Mouse (Mus musculus) stomach, embryonic 16.5 days (tissue): ENCODE results near the gene Tnni1. TPM values are rescaled to one million over a fixed set of nuclear protein-coding genes. Genes with fewer than 3 reads are reported as not detected.
A peak's percentile ranks its signal among the peaks of the same experiment; 100 is the strongest.

Source experiments
- ATAC-seq: fragments of 200-750 bp; cut with Nextera tagmentation; 2 replicates; pipeline ENCODE4 v1.8.0; 2017; ENCODE audit warnings: moderate number of reproducible peaks, moderate TSS enrichment; ENCODE audit not compliant: insufficient read depth, low FRiP score
- H3K27ac ChIP-seq: fragments of 300-500 bp; sonication (generic); 2 replicates; pipeline ENCODE4 v1.5.1; 2014; ENCODE audit warnings: low read length
- H3K27me3 ChIP-seq: fragments of 300-500 bp; sonication (generic); 2 replicates; pipeline ENCODE4 v1.6.1; 2014; ENCODE audit warnings: low read length, control low read depth, mixed read lengths; ENCODE audit not compliant: control insufficient read depth, insufficient read depth
- H3K36me3 ChIP-seq: fragments of 300-500 bp; sonication (generic); 2 replicates; pipeline ENCODE4 v1.6.1; 2014; ENCODE audit warnings: low read length; ENCODE audit not compliant: control insufficient read depth, insufficient read depth
- H3K4me1 ChIP-seq: fragments of 300-500 bp; sonication (generic); 2 replicates; pipeline ENCODE4 v1.6.1; 2014; ENCODE audit warnings: low read length, control low read depth, mixed read lengths; ENCODE audit not compliant: control insufficient read depth, insufficient read depth
- H3K4me2 ChIP-seq: fragments of 300-500 bp; sonication (generic); 2 replicates; pipeline ENCODE4 v1.6.1; 2014; ENCODE audit warnings: low read depth, low read length, mixed read lengths
- H3K4me3 ChIP-seq: fragments of 300-500 bp; sonication (generic); replicated peaks from 2 replicates; pipeline ENCODE4 v1.5.1; 2014; ENCODE audit warnings: mild to moderate bottlenecking, low read length
- H3K9ac ChIP-seq: fragments of 300-500 bp; sonication (generic); 2 replicates; pipeline ENCODE4 v1.6.1; 2014; ENCODE audit warnings: low read length
- H3K9me3 ChIP-seq: fragments of 300-500 bp; sonication (generic); replicated peaks from 2 replicates; pipeline ENCODE4 v1.6.1; 2016; ENCODE audit warnings: low read length, control low read depth; ENCODE audit not compliant: control insufficient read depth
- WGBS: fragments of 180-500 bp; shearing (Covaris S2); extraction: QIAGEN DNeasy Blood & Tissue Kit; methylation state at CpG from one replicate; pipeline ENCODE4 v1.1.7; 2014; 5-methylcytosine and 5-hydroxymethylcytosine counted together
- polyA plus RNA-seq: library from polyadenylated mRNA; unstranded; fragments of >200 nt; fragmentation: Nextera tagmentation; extraction: Ambion mirVana; gene quantifications from 2 replicates; pipeline ENCODE4 v1.2.1, GENCODE M21; 2015

The Tnni1 gene
- polyA plus RNA-seq, 1 experiment from 2014 or later, result 84.9 TPM

- H3K9ac ChIP-seq, result no peak overlapping the region
- peak overlapping the region; percentile 58 for H3K27ac ChIP-seq
- peaks cover 25% of the 10 kb centered on the region for H3K4me1 ChIP-seq
- no peaks in the 10 kb centered on the region for H3K36me3 ChIP-seq
- no peak overlapping the region for H3K4me3 ChIP-seq
- H3K9me3 ChIP-seq, result no peaks in the 10 kb centered on the region
- 37% methylated on average over 2 of the region's 2 CpGs for WGBS
- H3K27me3 ChIP-seq, result no peaks in the 10 kb centered on the region
- no peak overlapping the region for H3K4me2 ChIP-seq
- ATAC-seq, result no peak
Measured at GRCm38 (mm10) chr1:135764206-135764528, 15.1 kb upstream of the Tnni1 start.

- Histone ChIP-seq H3K9ac (peak within 1 kb of the TSS; percentile 94), H3K27ac (peak within 1 kb of the TSS; percentile 93), H3K4me1 (peaks cover 34% of the 10 kb centered on the region), H3K4me2 (peak within 1 kb of the TSS; percentile 75), H3K9me3 (no peaks in the 10 kb centered on the region), H3K4me3 (peak within 1 kb of the TSS; percentile 70), H3K36me3 (no peaks in the 10 kb centered on the region), H3K27me3 (no peaks in the 10 kb centered on the region)
- WGBS, result under 1% methylated on average over 88 of the region's 90 CpGs
- ATAC-seq, result peak; percentile 94
Measured at GRCm38 (mm10) chr1:135765645-135766591, 13.3 kb upstream of the Tnni1 start, which contains the start of gene Phlda3. Gene Phlda3, plus strand, starts transcription at chr1:135766119.

GRCm38 (mm10) chr1:135766592-135767306 lies 12.5 kb upstream of the Tnni1 start:
- 14% methylated on average over 30 of the region's 30 CpGs for WGBS
- peak; percentile 10; the same call in 1 of the 2 replicates for ATAC-seq
- Histone ChIP-seq H3K9me3 (no peaks in the 10 kb centered on the region), H3K27me3 (no peaks in the 10 kb centered on the region), H3K36me3 (no peaks in the 10 kb centered on the region), H3K4me1 (peaks cover 42% of the 10 kb centered on the region), H3K4me3 (peak overlapping the region; percentile 70), H3K27ac (peak overlapping the region; percentile 93), H3K9ac (peak overlapping the region; percentile 94), H3K4me2 (peak overlapping the region; percentile 75)

GRCm38 (mm10) chr1:135767324-135767890 lies 11.8 kb upstream of the Tnni1 start:
- Histone ChIP-seq H3K9ac (peak overlapping the region; percentile 94), H3K4me1 (peaks cover 46% of the 10 kb centered on the region), H3K36me3 (no peaks in the 10 kb centered on the region), H3K4me2 (peak overlapping the region; percentile 75), H3K9me3 (no peaks in the 10 kb centered on the region), H3K27ac (peak overlapping the region; percentile 93), H3K4me3 (peak overlapping the region; percentile 70), H3K27me3 (no peaks in the 10 kb centered on the region)
- no peak for ATAC-seq
- 65% methylated on average over 4 of the region's 4 CpGs for WGBS

GRCm38 (mm10) chr1:135768400-135768799 lies 10.8 kb upstream of the Tnni1 start:
- Histone ChIP-seq H3K4me1 (peaks cover 47% of the 10 kb centered on the region), H3K27me3 (no peaks in the 10 kb centered on the region), H3K9me3 (no peaks in the 10 kb centered on the region), H3K4me2 (peak overlapping the region; percentile 75), H3K4me3 (peak overlapping the region; percentile 70), H3K9ac (no peak overlapping the region), H3K36me3 (no peaks in the 10 kb centered on the region), H3K27ac (0 out of 2 replicates have a peak overlapping the region, but pooled peaks have one; percentile 4)
- 100% methylated on average over 2 of the region's 2 CpGs for WGBS
- ATAC-seq, result no peak

- Histone ChIP-seq H3K9me3 (no peaks in the 10 kb centered on the region), H3K27me3 (no peaks in the 10 kb centered on the region), H3K36me3 (no peaks in the 10 kb centered on the region), H3K9ac (peak overlapping the region; percentile 51; the same call in 1 of the 2 replicates), H3K4me2 (peak overlapping the region; percentile 30; the same call in 1 of the 2 replicates), H3K4me1 (peaks cover 42% of the 10 kb centered on the region), H3K27ac (peak overlapping the region; percentile 79), H3K4me3 (0 out of 2 replicates have a peak overlapping the region, but pooled peaks have one; percentile 5)
- WGBS, result 76% methylated on average over 7 of the region's 7 CpGs
- ATAC-seq, result no peak
Measured at GRCm38 (mm10) chr1:135770237-135770636, 9.0 kb upstream of the Tnni1 start.

- peak; percentile 64; the same call in 1 of the 2 replicates for ATAC-seq
- H3K27ac ChIP-seq, result peak overlapping the region; percentile 81
Measured at GRCm38 (mm10) chr1:135770896-135771572, 8.2 kb upstream of the Tnni1 start.

GRCm38 (mm10) chr1:135771573-135771970 lies 7.7 kb upstream of the Tnni1 start:
- Histone ChIP-seq H3K27me3 (no peaks in the 10 kb centered on the region), H3K4me1 (peaks cover 42% of the 10 kb centered on the region), H3K27ac (peak overlapping the region; percentile 81)

More at GRCm38 (mm10) chr1:135770896-135771572, 8.2 kb upstream of the Tnni1 start:
- Histone ChIP-seq H3K9ac (peak overlapping the region; percentile 51; the same call in 1 of the 2 replicates), H3K27me3 (no peaks in the 10 kb centered on the region), H3K9me3 (no peaks in the 10 kb centered on the region), H3K36me3 (no peaks in the 10 kb centered on the region), H3K4me3 (no peak overlapping the region), H3K4me1 (peaks cover 36% of the 10 kb centered on the region), H3K4me2 (peak overlapping the region; percentile 30; the same call in 1 of the 2 replicates)
- WGBS, result 42% methylated on average over 12 of the region's 12 CpGs

More at GRCm38 (mm10) chr1:135771573-135771970, 7.7 kb upstream of the Tnni1 start:
- WGBS, result 61% methylated on average over 8 of the region's 8 CpGs
- Histone ChIP-seq H3K4me3 (no peak overlapping the region), H3K4me2 (0 out of 2 replicates have a peak overlapping the region, but pooled peaks have one; percentile 30), H3K36me3 (no peaks in the 10 kb centered on the region), H3K9me3 (no peaks in the 10 kb centered on the region), H3K9ac (peak overlapping the region; percentile 51; the same call in 1 of the 2 replicates)
- ATAC-seq, result no peak
